Mouse (Mus musculus) stomach, embryonic 14.5 days (tissue): Measurements from ENCODE around the gene Rprd1b. TPM values are rescaled to one million over a fixed set of nuclear protein-coding genes. Genes with fewer than 3 reads are reported as not detected.

ENCODE experiments used
- ATAC-seq: fragments of 200-750 bp; cut with Nextera tagmentation; 2 replicates; pipeline ENCODE4 v1.8.0; 2017; ENCODE audit warnings: low read depth, moderate TSS enrichment; ENCODE audit not compliant: insufficient number of reproducible peaks, insufficient read depth, low FRiP score
- H3K27ac ChIP-seq: fragments of 300-500 bp; sonication (generic); 2 replicates; pipeline ENCODE4 v1.5.1; 2014; ENCODE audit warnings: mild to moderate bottlenecking, low read length, moderate library complexity, mixed read lengths
- H3K27me3 ChIP-seq: fragments of 300-500 bp; sonication (generic); 2 replicates; pipeline ENCODE4 v1.6.1; 2014; ENCODE audit warnings: low read length, control low read depth, mixed read lengths; ENCODE audit not compliant: control insufficient read depth, insufficient read depth
- H3K36me3 ChIP-seq: fragments of 300-500 bp; sonication (generic); 2 replicates; pipeline ENCODE4 v1.6.1; 2014; ENCODE audit warnings: mild to moderate bottlenecking, control low read depth, low read length, moderate library complexity, mixed read lengths; ENCODE audit not compliant: control insufficient read depth, insufficient read depth
- H3K4me1 ChIP-seq: fragments of 300-500 bp; sonication (generic); 2 replicates; pipeline ENCODE4 v1.6.1; 2014; ENCODE audit warnings: low read length, control low read depth, mixed read lengths; ENCODE audit not compliant: control insufficient read depth, insufficient read depth
- H3K4me2 ChIP-seq: fragments of 300-500 bp; sonication (generic); replicated peaks from 2 replicates; pipeline ENCODE4 v1.6.1; 2014; ENCODE audit warnings: low read depth, low read length, control low read depth
- H3K4me3 ChIP-seq: fragments of 300-500 bp; sonication (generic); 2 replicates; pipeline ENCODE4 v1.5.1; 2014; ENCODE audit warnings: low read depth, low read length, control low read depth
- H3K9ac ChIP-seq: fragments of 300-500 bp; sonication (generic); replicated peaks from 2 replicates; pipeline ENCODE4 v1.6.1; 2014; ENCODE audit warnings: low read depth, mild to moderate bottlenecking, control low read depth, low read length, moderate library complexity, mixed read lengths
- H3K9me3 ChIP-seq: fragments of 300-500 bp; sonication (generic); 2 replicates; pipeline ENCODE4 v1.6.1; 2016; ENCODE audit warnings: low read depth, low read length, control low read depth; ENCODE audit not compliant: control insufficient read depth
- WGBS: fragments of 180-500 bp; shearing (Covaris S2); extraction: QIAGEN DNeasy Blood & Tissue Kit; methylation state at CpG from one replicate; pipeline ENCODE4 v1.1.7; 2014; 5-methylcytosine and 5-hydroxymethylcytosine counted together
- polyA plus RNA-seq: library from polyadenylated mRNA; unstranded; fragments of >200 nt; fragmentation: Nextera tagmentation; extraction: Ambion mirVana; gene quantifications from 2 replicates; pipeline ENCODE4 v1.2.1, GENCODE M21; 2014

The Rprd1b gene
- polyA plus RNA-seq, 1 experiment from 2014 or later, result 57.0 TPM

DNA sequence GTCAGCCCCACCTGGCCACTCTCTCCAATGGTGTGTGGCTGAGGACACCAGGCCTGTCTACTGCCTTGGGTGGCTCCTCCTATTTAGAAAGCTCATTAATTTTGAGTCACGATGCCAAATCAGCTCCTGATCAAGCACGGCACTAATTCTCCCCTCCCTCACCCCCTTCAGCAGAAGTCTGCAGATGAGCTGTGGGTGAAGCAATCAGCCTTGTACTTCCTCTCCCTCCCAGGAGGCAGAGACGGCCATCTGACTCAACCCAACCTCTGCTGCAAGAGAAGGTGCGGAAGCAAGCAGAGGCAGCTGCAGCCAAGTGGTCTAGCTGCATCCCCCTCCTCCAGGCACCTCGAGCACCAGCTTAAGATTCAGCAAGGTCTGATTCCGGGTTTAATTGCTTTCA, 37.3 kb upstream of the Rprd1b start:
- peaks cover 31% of the 10 kb centered on the region for H3K36me3 ChIP-seq
- no peak overlapping the region for H3K27ac ChIP-seq
- no peak for ATAC-seq
- no peaks in the 10 kb centered on the region for H3K4me1 ChIP-seq
- no peak overlapping the region for H3K4me3 ChIP-seq
- H3K9ac ChIP-seq, result no peak overlapping the region
- WGBS, result 75% methylated on average over 6 of the region's 6 CpGs
- H3K4me2 ChIP-seq, result no peak overlapping the region
- no peaks in the 10 kb centered on the region for H3K27me3 ChIP-seq
- no peaks in the 10 kb centered on the region for H3K9me3 ChIP-seq

DNA sequence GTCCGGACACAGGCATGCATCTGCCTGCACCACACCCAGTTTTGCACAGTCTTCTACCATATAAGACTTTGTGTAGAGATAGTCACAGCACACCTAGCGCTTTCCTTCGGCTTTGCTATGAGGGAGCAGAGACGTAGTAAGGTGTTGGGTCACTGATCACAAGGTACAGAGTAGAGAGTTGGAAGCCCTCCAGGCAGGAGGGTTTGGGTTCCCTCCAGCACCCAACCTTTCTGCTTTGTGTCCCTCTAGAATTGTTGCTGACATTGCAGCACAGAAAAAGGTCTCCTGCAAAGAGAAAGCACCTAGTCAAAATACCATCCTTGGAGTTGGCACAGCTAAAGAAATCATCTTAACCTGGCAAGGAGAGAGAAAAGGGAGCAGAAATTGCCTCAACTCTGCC, 35.8 kb upstream of the Rprd1b start:
- WGBS, result 94% methylated on average over 4 of the region's 4 CpGs
- Histone ChIP-seq H3K9ac (no peak overlapping the region), H3K4me1 (no peaks in the 10 kb centered on the region), H3K27me3 (no peaks in the 10 kb centered on the region), H3K36me3 (peaks cover 26% of the 10 kb centered on the region), H3K9me3 (no peaks in the 10 kb centered on the region), H3K4me2 (no peak overlapping the region), H3K27ac (no peak overlapping the region), H3K4me3 (no peak overlapping the region)
- no peak for ATAC-seq

DNA sequence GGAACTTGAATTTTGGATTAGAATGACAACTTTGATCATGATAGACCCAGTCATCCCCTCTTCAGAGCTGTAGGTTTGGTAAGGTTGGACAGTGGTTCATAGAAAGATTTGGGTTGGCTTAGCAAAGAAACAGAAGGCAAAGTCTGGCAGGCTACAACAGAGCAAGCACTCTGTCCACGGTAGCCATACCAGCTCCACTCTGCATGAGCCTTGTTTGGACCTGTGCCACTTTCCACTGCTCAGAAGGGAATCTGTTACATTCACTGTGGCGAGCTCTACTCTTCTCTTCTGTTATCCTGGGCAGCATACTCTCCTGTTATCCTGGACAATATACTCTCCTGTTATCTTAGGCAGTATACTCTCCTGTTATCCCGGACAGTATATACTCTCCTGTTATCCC, 29.5 kb upstream of the Rprd1b start:
- no peak overlapping the region for H3K27ac ChIP-seq
- no peak for ATAC-seq
- no peaks in the 10 kb centered on the region for H3K9me3 ChIP-seq
- H3K4me1 ChIP-seq, result no peaks in the 10 kb centered on the region
- 85% methylated on average over 3 of the region's 3 CpGs for WGBS
- H3K27me3 ChIP-seq, result no peaks in the 10 kb centered on the region
- no peak overlapping the region for H3K4me3 ChIP-seq
- H3K4me2 ChIP-seq, result no peak overlapping the region
- peaks cover 8% of the 10 kb centered on the region for H3K36me3 ChIP-seq
- no peak overlapping the region for H3K9ac ChIP-seq

DNA sequence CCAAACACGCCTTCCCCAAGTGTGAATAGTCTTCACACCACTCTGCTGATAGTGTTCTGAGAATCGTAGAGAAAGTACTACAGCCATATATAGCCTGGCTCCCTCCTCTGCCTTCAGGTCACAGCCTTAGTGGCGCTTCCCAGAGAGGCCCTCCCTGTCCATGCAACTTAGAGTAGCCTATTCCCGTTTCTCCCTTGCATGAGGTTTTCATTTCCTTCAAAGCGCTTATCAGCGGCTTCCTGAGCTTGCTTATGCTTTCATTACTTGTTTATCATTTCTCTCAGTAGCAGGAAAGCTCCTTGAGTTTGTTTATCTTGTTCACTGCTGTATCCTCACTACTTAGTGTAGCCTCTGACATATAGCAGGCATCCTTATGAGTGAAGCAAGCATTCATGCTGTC, 23.7 kb upstream of the Rprd1b start:
- H3K27me3 ChIP-seq, result no peaks in the 10 kb centered on the region
- H3K9ac ChIP-seq, result no peak overlapping the region
- no peak overlapping the region for H3K4me2 ChIP-seq
- WGBS, result 66% methylated on average over 6 of the region's 6 CpGs
- H3K27ac ChIP-seq, result peak overlapping the region; percentile 40; the same call in 1 of the 2 replicates
- H3K4me3 ChIP-seq, result no peak overlapping the region
- no peaks in the 10 kb centered on the region for H3K9me3 ChIP-seq
- peaks cover 12% of the 10 kb centered on the region for H3K36me3 ChIP-seq
- no peaks in the 10 kb centered on the region for H3K4me1 ChIP-seq
- no peak for ATAC-seq

DNA sequence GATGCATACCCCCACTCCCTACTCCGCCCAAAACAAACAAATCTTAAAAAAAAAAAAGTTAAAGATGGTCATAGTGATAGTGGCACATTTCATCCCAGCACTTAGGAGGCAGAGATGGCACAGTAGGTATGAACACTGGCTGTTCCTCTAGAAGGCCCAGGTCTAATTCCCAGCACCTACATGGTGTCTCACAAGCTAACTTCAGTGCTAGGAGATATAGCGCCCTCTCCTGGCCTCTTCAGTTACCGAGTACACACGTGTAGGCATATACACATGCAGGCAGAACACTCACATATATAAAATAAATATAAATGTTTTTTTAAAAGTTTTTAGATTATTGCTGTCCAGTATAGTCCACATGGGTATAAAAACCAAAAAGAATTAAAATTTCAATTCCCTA, 22.7 kb upstream of the Rprd1b start:
- 93% methylated on average over 4 of the region's 4 CpGs for WGBS
- Histone ChIP-seq H3K9ac (no peak overlapping the region), H3K4me3 (no peak overlapping the region), H3K36me3 (peaks cover 12% of the 10 kb centered on the region), H3K4me2 (no peak overlapping the region), H3K4me1 (no peaks in the 10 kb centered on the region), H3K9me3 (no peaks in the 10 kb centered on the region), H3K27me3 (no peaks in the 10 kb centered on the region), H3K27ac (no peak overlapping the region)
- ATAC-seq, result no peak

DNA sequence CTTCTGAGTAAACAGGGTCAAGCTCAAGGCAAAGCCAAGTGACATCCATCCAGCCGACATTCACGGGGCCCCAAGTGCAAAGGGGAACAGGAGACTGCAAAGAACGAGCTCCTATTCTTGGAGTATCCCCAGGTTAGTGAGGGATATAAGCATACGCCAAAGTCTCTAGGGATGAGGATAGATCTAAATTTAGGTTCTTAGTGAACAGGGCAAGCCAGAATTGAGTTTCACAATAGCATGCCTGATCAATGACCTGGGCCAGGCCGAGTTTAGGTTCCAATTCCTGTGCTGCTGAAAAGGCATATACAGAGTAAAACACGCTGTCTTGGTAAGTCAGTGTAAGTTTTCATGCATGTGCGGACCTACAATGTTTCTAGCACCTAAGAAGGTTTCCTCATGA, 18.9 kb upstream of the Rprd1b start:
- H3K9me3 ChIP-seq, result no peaks in the 10 kb centered on the region
- WGBS, result 76% methylated on average over 7 of the region's 7 CpGs
- H3K4me1 ChIP-seq, result no peaks in the 10 kb centered on the region
- H3K4me3 ChIP-seq, result no peak overlapping the region
- no peak overlapping the region for H3K27ac ChIP-seq
- ATAC-seq, result no peak
- H3K9ac ChIP-seq, result no peak overlapping the region
- H3K36me3 ChIP-seq, result peaks cover 12% of the 10 kb centered on the region
- no peaks in the 10 kb centered on the region for H3K27me3 ChIP-seq
- no peak overlapping the region for H3K4me2 ChIP-seq

DNA sequence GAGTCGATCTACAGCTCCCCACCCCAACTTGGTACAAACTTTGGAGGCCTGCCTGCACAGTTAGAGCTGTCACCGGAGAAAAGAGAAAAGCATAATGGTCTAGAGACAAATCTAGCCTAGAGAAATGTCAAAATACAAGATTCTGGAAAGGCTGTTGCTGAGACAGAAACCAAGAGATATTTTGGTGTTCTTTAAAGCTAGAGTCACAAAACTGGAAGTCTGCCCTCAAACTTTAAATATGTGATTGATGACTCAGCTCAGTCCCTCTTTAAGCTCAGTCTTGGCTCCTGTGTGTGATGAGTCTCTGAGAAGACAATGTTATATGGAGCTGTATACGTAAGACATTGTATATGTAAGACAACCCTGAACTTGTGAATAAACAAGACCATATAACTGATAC, 15.7 kb upstream of the Rprd1b start:
- no peak overlapping the region for H3K9ac ChIP-seq
- H3K4me1 ChIP-seq, result no peaks in the 10 kb centered on the region
- H3K4me3 ChIP-seq, result no peak overlapping the region
- H3K9me3 ChIP-seq, result no peaks in the 10 kb centered on the region
- 77% methylated on average over 3 of the region's 3 CpGs for WGBS
- H3K27ac ChIP-seq, result no peak overlapping the region
- H3K36me3 ChIP-seq, result peaks cover 7% of the 10 kb centered on the region
- H3K4me2 ChIP-seq, result no peak overlapping the region
- ATAC-seq, result no peak
- no peaks in the 10 kb centered on the region for H3K27me3 ChIP-seq

DNA sequence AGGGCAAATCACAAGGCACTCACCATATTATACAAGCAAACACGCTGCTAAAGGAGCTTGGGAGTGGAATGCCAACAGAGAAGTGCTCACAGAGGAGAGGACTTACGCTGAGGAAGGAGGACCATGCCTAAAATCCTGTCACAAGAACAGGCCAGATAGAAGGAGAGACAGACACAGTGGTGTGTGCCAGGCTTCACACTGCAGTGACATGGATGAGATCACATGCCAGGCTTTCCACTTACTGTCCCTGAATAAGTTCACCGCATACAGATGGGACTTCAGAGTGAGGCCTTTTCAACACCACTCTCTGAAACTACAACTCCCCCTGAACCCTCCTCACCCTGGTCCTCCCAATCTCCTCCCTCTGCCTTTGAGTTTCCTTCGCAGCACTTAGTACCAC, 11.0 kb upstream of the Rprd1b start:
- H3K4me1 ChIP-seq, result no peaks in the 10 kb centered on the region
- H3K27ac ChIP-seq, result no peak overlapping the region
- no peak overlapping the region for H3K9ac ChIP-seq
- no peak for ATAC-seq
- no peaks in the 10 kb centered on the region for H3K9me3 ChIP-seq
- no peak overlapping the region for H3K4me3 ChIP-seq
- no peaks in the 10 kb centered on the region for H3K36me3 ChIP-seq
- H3K4me2 ChIP-seq, result no peak overlapping the region
- WGBS, result 83% methylated on average over 4 of the region's 4 CpGs
- H3K27me3 ChIP-seq, result no peaks in the 10 kb centered on the region

DNA sequence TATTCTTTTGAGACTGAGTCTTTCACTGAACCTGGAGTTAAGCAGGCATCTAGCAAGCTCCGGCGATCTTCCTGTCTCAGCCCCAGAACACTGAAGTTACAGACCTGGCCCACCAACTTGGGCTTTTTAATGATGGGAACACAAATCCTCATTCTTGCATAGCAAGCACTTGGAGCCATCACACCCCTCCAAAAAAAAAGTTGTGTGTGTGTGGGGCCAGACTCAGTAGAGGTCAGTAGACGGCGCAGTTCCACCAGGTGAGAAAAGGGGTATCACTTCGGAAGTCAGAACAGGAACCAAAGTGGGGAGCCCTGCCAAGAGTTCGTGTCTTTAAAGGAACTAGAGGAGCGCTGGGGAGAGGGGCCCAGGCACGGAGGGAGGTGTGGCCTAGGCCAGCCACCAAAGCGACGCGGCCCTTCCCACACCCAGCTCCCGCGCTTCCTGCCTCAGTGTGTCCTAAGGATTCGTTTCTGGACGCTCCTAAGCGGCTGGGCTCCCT, 393 bp upstream of the Rprd1b start:
- 3% methylated on average over 16 of the region's 16 CpGs for whole genome bisulfite sequencing

More for the DNA sequence above, 393 bp upstream of the Rprd1b start:
- H3K36me3 ChIP-seq, result 0 out of 2 replicates have a peak, but pooled peaks cover 6% of the 10 kb centered on the region
- H3K9ac ChIP-seq, result peak overlapping the region; percentile 91
- no peaks in the 10 kb centered on the region for H3K27me3 ChIP-seq
- H3K4me2 ChIP-seq, result peak overlapping the region; percentile 88
- peaks cover 20% of the 10 kb centered on the region for H3K4me1 ChIP-seq
- no peak for ATAC-seq
- H3K4me3 ChIP-seq, result peak overlapping the region; percentile 98
- H3K27ac ChIP-seq, result peak overlapping the region; percentile 94
- H3K9me3 ChIP-seq, result no peaks in the 10 kb centered on the region
